In the genomic region with DNA sequence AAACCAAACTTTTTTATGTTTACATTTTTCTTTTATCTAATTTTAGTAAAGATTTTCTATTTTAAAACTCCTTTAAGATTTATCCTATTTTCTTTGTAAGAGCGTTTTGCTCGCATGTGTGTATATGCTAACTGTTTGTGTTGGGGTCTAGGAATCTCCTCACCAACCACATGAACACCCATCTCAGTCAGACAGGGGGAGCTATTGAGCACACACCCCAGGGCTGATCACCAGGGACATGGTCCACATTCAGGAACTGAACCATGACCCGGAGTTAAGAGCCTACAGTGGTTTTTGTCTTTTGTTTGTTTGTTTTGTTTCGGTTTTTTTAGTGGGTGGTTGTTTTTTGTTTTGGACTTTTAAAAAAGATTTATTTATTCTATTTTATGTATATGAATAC, we compare ENCODE assay signal across 12 mouse cellular contexts. TPM values are rescaled to one million over a fixed set of nuclear protein-coding genes. Genes with fewer than 3 reads are reported as not detected.
DNase-seq lines count a peak whose midpoint lies in the region; ATAC-seq and TF ChIP-seq lines count a peak whose summit lies in the region.
"Had no signal": no experiment of that assay in that cellular context is flagged by ENCODE, and none has a peak within 500 bp of the region (broad histone marks: within the 10 kb centered on the region; RNA-seq: fewer than 3 reads in every experiment).

No protein-coding gene starts in this region.

- no peak overlapping the region for H3K27ac ChIP-seq in left cerebral cortex, adult 2 months
- H3K27ac ChIP-seq: limb, embryonic 13.5 days had no signal

- in situ Hi-C loops in Patski (cut with MboI; ENCODE audit: low pct_unique_long_range_greater_than_20kb), result no loop called here

- peak; percentile 39 for TF ChIP-seq CTCF in left cerebral cortex, adult 2 months (IDR thresholded peaks at IDR 0.05)
- TF ChIP-seq CTCF in Patski (IDR thresholded peaks at IDR 0.05), result peak; percentile 42

- ATAC-seq in Patski, result no peak
- peak; percentile 82 for ATAC-seq in megakaryocyte progenitor cell, adult 5-6 weeks (replicated peaks; ENCODE audit: poor library complexity)
- ATAC-seq: forebrain, embryonic 14.5 days had no signal

- no peaks in the 10 kb centered on the region for H3K27me3 ChIP-seq in Patski
- H3K27me3 ChIP-seq: heart, embryonic 15.5 days; limb, embryonic 13.5 days had no signal

- no peak for DNase-seq in left cerebral cortex, adult 2 months (ENCODE audit: extremely low spot score in 1 of 2, low spot score in 2 of 2)
- DNase-seq in left cerebral cortex, postnatal 4 days, result no peak
- DNase-seq in CD4-positive, CD25-positive, alpha-beta regulatory T cell, adult 2 months (ENCODE audit: low read depth, low spot score), result peak; percentile 78
- DNase-seq in Patski (ENCODE audit: low read depth, low spot score), result no peak
- no peak for DNase-seq in c-Kit-positive CD71-positive TER-119-positive erythroid progenitor cells, embryonic 14.5 days (ENCODE audit: low spot score)
- DNase-seq in urinary bladder, postnatal 4 days (ENCODE audit: low spot score in 2 of 2), result no peak
- DNase-seq: cerebellum, postnatal 36 days; right cerebral cortex, adult 18-20 months had no signal

- intact Hi-C loops in left cerebral cortex, adult 2 months (cut with DNase I), result no loop called here
- intact Hi-C loops in left cerebral cortex, postnatal 4 days (cut with DNase I), result no loop called here

- CTCF ChIA-PET in Patski (lab: Charles Lee), result no interaction called here

- POLR2A ChIA-PET in Patski (lab: Charles Lee), result interaction anchor here (0.6 kb wide), 1 partner anchor 206 kb away, joined by 3 read pairs; no protein-coding TSS in a partner anchor

- H3K4me3 ChIP-seq in left cerebral cortex, adult 2 months, result no peak overlapping the region
- H3K4me3 ChIP-seq: heart, embryonic 15.5 days; limb, embryonic 13.5 days had no signal

RNA-seq across cellular contexts. Expression of gene Raf1, which starts 22.3 kb away (rescaled TPM):
- 10 to 100 TPM; 85.4 to 89.8 TPM for total RNA-seq in left cerebral cortex, adult 2 months (2021)
- total RNA-seq in left cerebral cortex, postnatal 4 days (2021), result 100 to 1,000 TPM; 180 to 191 TPM
- polyA plus RNA-seq in Patski (2021), result 96.8 TPM
- total RNA-seq in megakaryocyte progenitor cell, adult 5-6 weeks (2015), result 95.4 and 118 TPM in 2 replicates
- total RNA-seq in megakaryocyte progenitor cell, adult 5-6 weeks (2017), result 66.7 and 79.8 TPM in 2 replicates
